Mouse (Mus musculus) spleen, postnatal 36 days (tissue): Measurements from ENCODE around the gene Ikzf4.

ENCODE experiments used
- DNase-seq, 2 experiments: peaks; one replicate each; pipeline ENCODE4 v3.0.0; 2022; ENCODE audit warnings: low spot score in 2 of 2, mixed read lengths in 1 of 2

The Ikzf4 gene

GRCm38 (mm10) chr10:128612433-128613153, 33.2 kb downstream of the Ikzf4 start:
- DNase-seq = peak; percentile 65 to 74

DNA sequence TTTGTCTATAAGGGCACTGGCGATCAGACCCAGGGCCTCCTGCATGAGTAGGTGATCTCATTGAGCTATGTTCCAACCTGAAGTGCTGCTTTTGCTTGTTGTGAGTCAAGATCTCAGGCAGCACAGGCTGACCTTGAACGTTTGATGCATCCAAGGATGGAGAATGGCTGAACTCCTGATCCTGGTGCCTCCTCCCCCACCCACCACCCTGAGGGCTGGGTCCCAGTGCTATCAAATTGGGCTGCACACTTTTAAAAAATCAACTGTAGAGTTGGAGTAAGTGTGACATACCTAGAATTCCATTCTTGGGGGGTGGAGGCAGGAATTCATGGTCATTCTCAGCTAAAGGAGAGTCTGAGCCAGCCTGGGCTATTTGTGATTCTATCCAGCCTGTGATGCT, 39.3 kb downstream of the Ikzf4 start:
- DNase-seq = no peak

GRCm38 (mm10) chr10:128602470-128603128, 43.2 kb downstream of the Ikzf4 start:
- no peak for DNase-seq

DNA sequence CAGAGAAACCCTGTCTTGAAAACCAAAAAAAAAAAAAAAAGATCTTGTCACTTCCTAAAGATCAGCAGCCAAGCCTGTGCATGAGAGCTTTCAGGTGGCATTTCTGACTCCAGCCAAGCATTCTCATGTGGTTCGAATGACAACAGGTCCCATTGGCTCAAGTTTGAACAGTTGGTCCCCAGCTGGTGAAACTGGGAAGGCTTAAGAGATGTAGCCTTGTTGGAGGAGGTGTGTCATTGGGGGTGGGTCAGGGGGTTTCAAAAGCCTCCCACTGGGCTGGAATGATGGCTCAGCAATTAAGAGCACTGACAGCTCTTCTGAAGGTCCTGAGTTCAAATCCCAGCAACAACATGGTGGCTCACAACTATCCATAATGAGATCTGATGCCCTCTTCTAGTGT, 44.3 kb downstream of the Ikzf4 start:
- no peak for DNase-seq

DNA sequence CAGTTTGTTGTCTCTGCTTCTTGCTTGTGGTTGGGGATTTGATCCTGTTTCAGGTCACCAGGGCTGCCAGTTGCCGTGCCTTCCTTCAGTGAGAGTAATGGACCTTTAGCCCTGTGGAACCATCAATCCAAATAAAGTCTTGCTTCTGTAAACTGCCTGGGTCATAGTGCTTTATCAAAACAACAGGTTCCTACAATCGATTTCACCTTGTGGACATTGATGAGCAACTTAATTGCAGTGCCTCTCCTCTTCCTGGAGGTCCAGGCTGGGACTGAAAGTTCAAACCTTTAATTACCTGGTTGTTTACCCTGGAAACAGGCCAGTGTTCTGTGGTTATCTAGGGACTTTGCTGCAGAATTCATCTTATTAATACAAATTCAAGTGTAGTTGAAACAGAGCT, 47.3 kb downstream of the Ikzf4 start:
- DNase-seq = no peak

GRCm38 (mm10) chr10:128592797-128593196, 53.0 kb downstream of the Ikzf4 start:
- no peak for DNase-seq

DNA sequence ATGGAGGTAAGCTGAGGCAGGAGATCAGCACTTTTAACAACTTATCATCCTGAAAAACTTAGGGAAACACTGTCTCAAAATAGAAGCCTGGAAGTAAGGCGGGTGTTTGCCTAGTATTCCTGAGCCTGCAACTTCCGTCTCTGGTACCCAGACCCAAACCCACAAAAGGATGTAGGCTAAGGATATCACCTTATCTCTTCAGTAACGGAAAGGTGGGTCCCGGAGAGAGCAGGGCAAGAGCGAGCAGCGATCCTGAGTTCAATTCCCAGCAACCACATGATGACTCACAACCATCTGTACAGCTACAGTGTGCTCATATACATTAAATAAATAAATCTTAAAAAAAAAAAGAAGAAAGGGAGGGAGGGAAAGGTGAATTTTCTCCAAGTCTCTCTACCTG, 54.4 kb downstream of the Ikzf4 start:
- DNase-seq = no peak

DNA sequence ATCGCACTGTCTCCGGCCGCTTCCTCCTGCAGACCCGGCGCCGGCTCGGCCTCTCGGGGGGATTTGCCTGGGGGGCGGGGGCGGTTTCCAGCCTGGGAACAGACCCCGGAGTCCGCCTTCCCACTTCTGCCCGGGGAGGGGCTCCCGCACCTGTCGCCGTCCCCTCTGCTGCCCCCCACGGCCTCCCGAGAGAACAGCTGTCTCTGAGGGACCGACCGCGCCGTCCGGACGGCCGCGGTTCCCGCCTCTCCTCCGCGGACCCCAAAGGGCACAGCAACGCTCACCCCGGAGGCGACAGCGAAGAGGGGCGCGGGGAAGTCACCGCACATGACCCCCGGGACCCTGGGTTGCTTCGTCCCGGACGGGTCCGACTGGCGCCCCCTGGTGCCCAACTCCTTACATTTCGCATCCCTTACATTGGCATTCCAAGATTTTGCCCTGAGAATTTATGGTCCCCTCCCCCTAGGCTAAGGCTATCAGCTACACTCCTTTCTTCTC, 55.5 kb downstream of the Ikzf4 start:
- DNase-seq = peak; percentile 29 to 35

GRCm38 (mm10) chr10:128589464-128590192, 56.2 kb downstream of the Ikzf4 start, which contains the start of gene Erbb3:
Gene Erbb3 (minus strand): TSS chr10:128589652.
- DNase-seq = peak; percentile 10 to 23

DNA sequence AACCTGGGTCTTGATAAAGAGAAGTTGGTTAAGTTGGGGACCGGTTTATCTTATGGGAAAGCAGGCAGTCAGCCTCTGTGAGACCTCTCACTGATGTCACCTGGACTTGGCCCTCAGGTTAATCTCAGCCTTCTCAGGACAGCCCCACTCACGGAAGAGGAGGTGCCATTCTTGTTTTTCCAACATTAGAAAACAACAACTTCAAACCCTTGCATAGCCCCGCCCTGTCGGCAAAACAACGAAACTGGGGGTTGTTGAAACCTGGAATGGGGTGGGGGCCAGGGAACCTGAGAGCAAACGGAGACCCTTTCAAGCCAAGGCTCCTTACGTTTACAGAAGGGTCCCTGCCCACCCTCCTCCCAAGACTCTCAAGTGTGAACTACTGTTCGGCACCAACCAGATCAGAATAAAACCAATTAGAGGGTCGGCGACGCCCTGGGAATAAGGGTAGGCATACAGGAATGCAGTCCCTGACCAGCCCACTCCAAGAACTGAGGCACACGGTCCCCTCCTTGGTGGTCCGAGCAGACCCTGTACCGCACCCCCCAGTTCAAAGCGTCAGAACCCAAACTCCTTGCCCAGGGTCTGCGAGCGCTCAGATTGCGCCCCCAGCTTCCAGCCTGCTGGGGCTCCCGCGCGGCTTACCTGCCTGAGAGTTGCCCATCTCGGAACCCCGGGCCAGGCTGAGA, 56.9 kb downstream of the Ikzf4 start:
- DNase-seq = no peak

- DNase-seq = no peak
These were observed 57.7 kb downstream of the Ikzf4 start for GRCm38 (mm10) chr10:128588136-128588535.

- no peak for DNase-seq
These were observed 58.1 kb downstream of the Ikzf4 start for GRCm38 (mm10) chr10:128587697-128588096.

DNA sequence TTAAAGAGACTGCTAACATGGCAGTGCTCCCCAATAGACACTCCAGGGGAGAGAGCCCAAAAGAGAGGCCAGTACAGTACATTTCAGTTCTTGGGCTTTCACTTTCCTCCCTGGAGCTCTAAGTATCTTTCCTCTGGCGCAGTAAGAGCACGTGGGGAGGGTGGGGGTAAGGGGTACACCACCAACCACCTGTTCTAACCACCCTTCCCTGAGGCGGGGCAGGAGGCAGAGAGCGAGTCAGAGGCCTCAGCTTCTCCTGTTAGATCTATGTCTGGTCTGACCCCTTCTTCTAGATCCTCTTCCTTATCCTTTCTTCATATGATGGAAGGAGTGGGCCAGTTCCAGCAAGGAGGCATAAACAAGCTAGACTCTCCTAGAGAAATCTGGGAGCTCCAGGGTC, 58.7 kb downstream of the Ikzf4 start:
- no peak for DNase-seq

GRCm38 (mm10) chr10:128586546-128586945, 59.2 kb downstream of the Ikzf4 start:
- no peak for DNase-seq

DNA sequence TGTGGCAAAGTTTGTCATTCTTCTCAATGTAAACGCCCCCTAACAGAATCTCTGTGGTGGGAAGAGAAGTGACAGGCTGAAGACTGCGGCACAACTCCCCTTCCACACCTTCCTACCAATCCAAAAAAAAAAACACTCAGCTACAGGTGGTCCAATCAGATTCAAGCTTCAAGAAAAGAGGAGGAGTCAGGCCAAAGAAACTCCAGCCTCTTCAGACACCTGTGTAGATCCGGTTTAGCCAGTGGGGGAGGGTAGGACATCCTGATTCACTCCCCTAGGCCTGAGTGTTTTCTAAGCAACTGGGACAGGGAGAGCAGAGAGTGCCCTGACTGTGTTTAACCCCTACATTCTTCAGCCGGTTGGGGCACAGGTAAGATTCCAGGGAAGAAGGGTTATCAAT, 61.4 kb downstream of the Ikzf4 start:
- no peak for DNase-seq

DNA sequence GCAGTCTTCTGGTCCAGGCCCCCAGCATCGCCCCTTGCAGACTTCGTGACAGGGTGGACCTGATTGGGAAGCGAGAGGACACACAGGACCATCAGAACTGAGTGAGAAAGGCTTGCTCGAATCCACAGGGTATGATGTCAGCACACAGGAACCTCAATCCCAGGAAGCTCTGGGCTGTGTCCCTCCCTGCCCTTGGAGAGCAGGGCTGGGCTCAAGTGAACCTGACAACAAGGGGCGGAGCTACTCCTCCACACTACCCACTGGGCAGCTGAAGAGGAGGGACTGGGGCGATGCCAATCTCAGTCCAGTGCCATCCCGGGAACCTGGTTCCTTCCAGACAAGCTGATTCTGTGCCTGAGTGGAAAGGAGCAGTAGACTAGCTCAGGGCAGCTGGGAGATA, 62.1 kb downstream of the Ikzf4 start:
- no peak for DNase-seq
